Mouse (Mus musculus): ENCODE results near the gene Ndufc2. TPM values are rescaled to one million over a fixed set of nuclear protein-coding genes. Genes with fewer than 3 reads are reported as not detected.

The Ndufc2 gene
- total and polyA plus RNA-seq, 3 experiments = 242 to 280 TPM; not detected in 1

GRCm38 (mm10) chr7:97353356-97353755, 46.4 kb upstream of the Ndufc2 start:
- peaks cover 0 to 17% of the 10 kb centered on the region in 2 experiments; a peak in 2 of 4 replicates for H3K36me3 ChIP-seq (ENCODE audit: control insufficient read depth in 1 of 2, insufficient read depth in 2 of 2, low read length in 2 of 2)

DNA sequence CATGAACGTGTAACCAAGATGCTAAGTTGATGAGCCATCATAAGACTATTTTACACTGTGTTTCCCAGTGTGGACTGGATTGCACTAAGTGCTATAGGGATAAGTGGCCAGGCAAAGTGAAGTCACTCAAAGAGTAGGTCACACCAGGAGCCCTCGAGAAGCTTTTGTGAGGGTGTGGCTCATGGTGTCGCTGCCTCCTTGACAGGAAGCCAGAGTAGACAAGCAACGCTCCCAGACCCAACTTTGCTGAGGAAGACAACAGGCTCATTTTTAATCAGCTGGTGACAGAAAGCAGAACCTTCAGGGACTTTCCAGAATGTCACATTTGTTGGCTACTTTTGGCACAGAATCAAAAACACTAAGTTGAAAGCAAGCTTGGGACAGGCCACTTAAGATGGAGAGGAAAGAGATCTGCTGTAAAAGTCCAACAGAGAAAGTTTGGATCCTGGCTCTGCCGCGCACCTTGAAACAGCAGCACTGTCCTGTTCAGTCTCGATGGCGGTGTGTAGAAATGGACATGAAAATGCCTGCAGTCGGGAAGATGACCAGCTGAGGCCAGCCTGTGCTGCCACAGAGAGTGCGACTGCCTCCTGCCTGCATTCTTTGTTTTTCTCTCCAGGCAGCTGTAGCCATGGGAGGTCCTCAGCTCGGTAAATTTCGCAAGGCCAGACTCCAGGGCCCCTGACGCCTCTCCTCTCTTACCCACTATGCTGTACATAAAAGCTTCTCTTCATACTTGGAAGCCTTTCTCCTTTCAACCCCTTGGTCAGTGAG, 44.5 kb upstream of the Ndufc2 start:
- no peaks in the 10 kb centered on the region for H3K27me3 ChIP-seq (ENCODE audit: control insufficient read depth in 1 of 2, insufficient read depth in 2 of 2, low read length in 2 of 2)
- no peaks in the 10 kb centered on the region for H3K9me3 ChIP-seq (replicated peaks; ENCODE audit: insufficient read depth, low read length)
- TF ChIP-seq ETS1 (IDR thresholded peaks at IDR 0.05; ENCODE audit: low read depth, low read length) (peak; percentile 33; the same call in 1 of the 2 replicates), SIN3A (IDR thresholded peaks at IDR 0.05; ENCODE audit: low read length) (0 out of 2 replicates have a peak, but pooled peaks have one; percentile 23), SMC3 (IDR thresholded peaks at IDR 0.05; ENCODE audit: low read depth, low read length) (no peak)
- H3K9ac ChIP-seq (ENCODE audit: control insufficient read depth, low read depth, low read length, poor library complexity, severe bottlenecking) = peak overlapping the region; percentile 18
- peaks cover 0 to 17% of the 10 kb centered on the region in 2 experiments; a peak in 2 of 4 replicates for H3K36me3 ChIP-seq (ENCODE audit: control insufficient read depth in 1 of 2, insufficient read depth in 2 of 2, low read length in 2 of 2)
- H3K79me2 ChIP-seq (ENCODE audit: control insufficient read depth, insufficient read depth, low read length, poor library complexity) = no peaks in the 10 kb centered on the region
- H3K27ac ChIP-seq (ENCODE audit: control insufficient read depth, low read depth, low read length) = no peak overlapping the region
- no peak overlapping the region for H3K4me3 ChIP-seq (ENCODE audit: control insufficient read depth in 1 of 2, insufficient read depth in 1 of 2, low read depth in 2 of 2, low read length in 2 of 2)
- peaks cover 5 to 20% of the 10 kb centered on the region in 2 experiments for H3K4me1 ChIP-seq (ENCODE audit: control insufficient read depth in 1 of 2, insufficient read depth in 2 of 2, low read length in 2 of 2)
- peak; percentile 46 for DNase-seq (ENCODE audit: low read depth, low spot score)

More at GRCm38 (mm10) chr7:97353356-97353755, 46.4 kb upstream of the Ndufc2 start:
- Histone ChIP-seq H3K79me2 (ENCODE audit: control insufficient read depth, insufficient read depth, low read length, poor library complexity) (no peaks in the 10 kb centered on the region), H3K4me1 (ENCODE audit: control insufficient read depth in 1 of 2, insufficient read depth in 2 of 2, low read length in 2 of 2) (peaks cover 5 to 20% of the 10 kb centered on the region in 2 experiments), H3K9ac (ENCODE audit: control insufficient read depth, low read depth, low read length, poor library complexity, severe bottlenecking) (no peak overlapping the region), H3K9me3 (replicated peaks; ENCODE audit: insufficient read depth, low read length) (no peaks in the 10 kb centered on the region), H3K27ac (ENCODE audit: control insufficient read depth, low read depth, low read length) (no peak overlapping the region), H3K27me3 (ENCODE audit: control insufficient read depth in 1 of 2, insufficient read depth in 2 of 2, low read length in 2 of 2) (no peaks in the 10 kb centered on the region), H3K4me3 (ENCODE audit: control insufficient read depth in 1 of 2, insufficient read depth in 1 of 2, low read depth in 2 of 2, low read length in 2 of 2) (no peak overlapping the region)
- DNase-seq (ENCODE audit: low read depth, low spot score) = no peak
- TF ChIP-seq RAD21 (IDR thresholded peaks at IDR 0.05; ENCODE audit: low read depth, low read length) (no peak), CHD1 (IDR thresholded peaks at IDR 0.05; ENCODE audit: low read depth, low read length) (no peak), NRF1 (IDR thresholded peaks at IDR 0.05; ENCODE audit: insufficient read depth, low read depth, low read length, poor library complexity, severe bottlenecking) (no peak), UBTF (IDR thresholded peaks at IDR 0.05; ENCODE audit: borderline replicate concordance, insufficient read depth, low read depth, low read length) (no peak), E2F4 (IDR thresholded peaks at IDR 0.05; ENCODE audit: borderline replicate concordance, low read depth, low read length) (no peak), MXI1 (IDR thresholded peaks at IDR 0.05; ENCODE audit: low read depth, low read length) (no peak), ZNF384 (IDR thresholded peaks at IDR 0.05; ENCODE audit: low read depth, low read length) (no peak), TAL1 (IDR thresholded peaks at IDR 0.05; ENCODE audit: low read length) (no peak), TCF12 (IDR thresholded peaks at IDR 0.05; ENCODE audit: low read depth, low read length) (no peak), POLR2A (IDR thresholded peaks at IDR 0.05; ENCODE audit: control insufficient read depth in 1 of 2, insufficient read depth in 1 of 2, low read depth in 1 of 2, low read length in 2 of 2, poor library complexity in 1 of 2) (no peak), MEF2A (IDR thresholded peaks at IDR 0.05; ENCODE audit: extremely low read depth, insufficient replicate concordance, low read depth, low read length, poor library complexity, severe bottlenecking) (no peak), CTCF (IDR thresholded peaks at IDR 0.05 in 2 of 3, conservative IDR thresholded peaks at IDR 0.05 in 1 of 3; ENCODE audit: control insufficient read depth in 1 of 3, insufficient read depth in 1 of 3, low read depth in 2 of 3, low read length in 3 of 3, poor library complexity in 1 of 3, severe bottlenecking in 1 of 3) (no peak), SIN3A (IDR thresholded peaks at IDR 0.05; ENCODE audit: low read length) (no peak), ZKSCAN1 (IDR thresholded peaks at IDR 0.05; ENCODE audit: low read depth, low read length) (no peak), TBP (IDR thresholded peaks at IDR 0.05; ENCODE audit: low read depth, low read length) (no peak), POLR2AphosphoS5 (IDR thresholded peaks at IDR 0.05; ENCODE audit: borderline replicate concordance, low read depth, low read length) (no peak), GABPA (IDR thresholded peaks at IDR 0.05; ENCODE audit: low read depth, low read length) (no peak), KAT2A (conservative IDR thresholded peaks at IDR 0.05; ENCODE audit: low read depth, low read length) (no peak)
